Mouse (Mus musculus) CH12.LX (cell line): Measurements from ENCODE around the gene Plekhg3. TPM values are rescaled to one million over a fixed set of nuclear protein-coding genes. Genes with fewer than 3 reads are reported as not detected.

Experiments
- DNase-seq: peaks from one replicate; pipeline ENCODE4 v3.0.0-alpha.2; 2013; ENCODE audit errors: extremely low read depth
- H3K27ac ChIP-seq: 2 replicates; pipeline ENCODE4 v1.5.1; 2012; ENCODE audit warnings: low read depth, mild to moderate bottlenecking, control low read depth, moderate library complexity; ENCODE audit not compliant: insufficient read depth
- H3K27me3 ChIP-seq: replicated peaks from 2 replicates; pipeline ENCODE3; 2012; ENCODE audit warnings: inconsistent platforms
- H3K36me3 ChIP-seq, 2 experiments: replicated peaks in 1 of 2; 2 replicates each; pipeline versions ENCODE3 to v1.6.1; 2012; ENCODE audit warnings: inconsistent platforms in 1 of 2, low read length in 1 of 2, mild to moderate bottlenecking in 1 of 2, mixed read lengths in 1 of 2, moderate library complexity in 1 of 2; ENCODE audit not compliant: control insufficient read depth in 1 of 2, insufficient read depth in 1 of 2
- H3K4me1 ChIP-seq, 2 experiments: 2 replicates each; pipeline ENCODE4 v1.6.1; 2012; ENCODE audit warnings: inconsistent platforms in 1 of 2, moderate library complexity in 1 of 2; ENCODE audit not compliant: insufficient read depth in 2 of 2, control insufficient read depth in 1 of 2
- H3K4me2 ChIP-seq: 2 replicates; pipeline ENCODE4 v1.6.1; 2012; ENCODE audit warnings: low read depth, mild to moderate bottlenecking, control low read depth; ENCODE audit not compliant: poor library complexity, insufficient read depth, severe bottlenecking
- H3K4me3 ChIP-seq, 3 experiments: fragments of 150-350 bp in 1 of 3; sonication (generic) in 1 of 3; replicated peaks in 1 of 3; 2 replicates each; pipeline versions ENCODE3 to v1.5.1; 2011 to 2012; ENCODE audit warnings: low read depth in 2 of 3, low read length in 2 of 3, mild to moderate bottlenecking in 2 of 3, moderate library complexity in 2 of 3, control low read depth in 1 of 3, improper control_type of control experiment in 1 of 3, inconsistent platforms in 1 of 3, mixed read lengths in 1 of 3; ENCODE audit not compliant: poor library complexity in 1 of 3
- H3K79me2 ChIP-seq: replicated peaks from 2 replicates; pipeline ENCODE4 v1.6.1; 2012; ENCODE audit warnings: mild to moderate bottlenecking, moderate library complexity; ENCODE audit not compliant: control insufficient read depth, poor library complexity, insufficient read depth, severe bottlenecking; ENCODE audit errors: extremely low read depth
- H3K9ac ChIP-seq: 2 replicates; pipeline ENCODE4 v1.6.1; 2012; ENCODE audit warnings: low read depth, mild to moderate bottlenecking, control low read depth, moderate library complexity; ENCODE audit not compliant: insufficient read depth
- H3K9me3 ChIP-seq: replicated peaks from 2 replicates; pipeline ENCODE3; 2012; ENCODE audit warnings: low read length, inconsistent platforms, mixed read lengths
- CHD2 ChIP-seq: IDR thresholded peaks from 2 replicates; pipeline ENCODE4 v1.6.1; 2011; ENCODE audit warnings: low read length, improper control_type of control experiment
- CTCF ChIP-seq, 2 experiments: IDR thresholded peaks in 1 of 2; conservative IDR thresholded peaks in 1 of 2; 2 replicates each; pipeline ENCODE4 v1.5.1; 2011 to 2012; ENCODE audit warnings: low read depth in 2 of 2, low read length in 2 of 2, improper control_type of control experiment in 1 of 2, inconsistent platforms in 1 of 2, mild to moderate bottlenecking in 1 of 2, moderate library complexity in 1 of 2
- GABPA ChIP-seq: IDR thresholded peaks from 2 replicates; pipeline ENCODE4 v1.6.1; 2012; ENCODE audit warnings: low read depth, low read length, improper control_type of control experiment, inconsistent platforms; ENCODE audit not compliant: insufficient replicate concordance
- IRF4 ChIP-seq: IDR thresholded peaks from 2 replicates; pipeline ENCODE4 v1.6.1; 2014; ENCODE audit warnings: low read depth, mild to moderate bottlenecking, inconsistent platforms, low read length, improper control_type of control experiment
- JUN ChIP-seq: IDR thresholded peaks from 2 replicates; pipeline ENCODE4 v1.6.1; 2011; ENCODE audit warnings: low read depth, mild to moderate bottlenecking, low read length, improper control_type of control experiment, moderate library complexity; ENCODE audit not compliant: insufficient read depth
- JUND ChIP-seq: conservative IDR thresholded peaks from 2 replicates; pipeline ENCODE4 v1.6.1; 2011; ENCODE audit warnings: low read depth, low read length, improper control_type of control experiment
- MAFK ChIP-seq: IDR thresholded peaks from 2 replicates; pipeline ENCODE4 v1.6.1; 2011; ENCODE audit warnings: low read length, improper control_type of control experiment; ENCODE audit not compliant: insufficient replicate concordance
- NRF1 ChIP-seq: IDR thresholded peaks from 2 replicates; pipeline ENCODE4 v1.6.1; 2014; ENCODE audit warnings: low read depth, mild to moderate bottlenecking, inconsistent platforms, low read length, improper control_type of control experiment, moderate library complexity
- SMC3 ChIP-seq: IDR thresholded peaks from 2 replicates; pipeline ENCODE4 v1.6.1; 2011; ENCODE audit warnings: low read depth, low read length, improper control_type of control experiment
- ZNF384 ChIP-seq: IDR thresholded peaks from 2 replicates; pipeline ENCODE4 v1.6.1; 2012; ENCODE audit warnings: low read depth, low read length, improper control_type of control experiment, inconsistent platforms
- dilution Hi-C: fragments of 300-500 bp; cut with MboI; formaldehyde crosslinking; loops from 2 replicates; pipeline ENCODE4 v1.14.3; 2020; ENCODE audit warnings: low sequenced_read_pairs; ENCODE audit not compliant: extremely low pct_unique_long_range_greater_than_20kb, extremely low pct_ligation_motif_present
- in situ Hi-C: fragments of 300-500 bp; cut with MboI; formaldehyde crosslinking; loops from 3 replicates; pipeline ENCODE4 v1.14.3; 2019; ENCODE audit warnings: low sequenced_read_pairs, low pct_ligation_motif_present, low pct_unique_long_range_greater_than_20kb, mixed read lengths
- polyA plus RNA-seq: library from polyadenylated mRNA; unstranded; fragments of >175 nt; gene quantifications from 2 replicates; pipeline ENCODE4 v1.2.1, GENCODE M21; 2012; ENCODE audit warnings: low read depth; ENCODE audit not compliant: insufficient read length
- total RNA-seq, 2 experiments: library from RNA; depleted of rRNA; stranded (reverse); fragments of 300-350 nt in 1 of 2; fragments of >200 nt in 1 of 2; gene quantifications; 2 replicates each; pipeline ENCODE4 v1.2.3; 2012 to 2014

Plekhg3 gene
- total and polyA plus RNA-seq, 3 experiments: 0.04 to 6.1 (median 0.27) TPM

DNA sequence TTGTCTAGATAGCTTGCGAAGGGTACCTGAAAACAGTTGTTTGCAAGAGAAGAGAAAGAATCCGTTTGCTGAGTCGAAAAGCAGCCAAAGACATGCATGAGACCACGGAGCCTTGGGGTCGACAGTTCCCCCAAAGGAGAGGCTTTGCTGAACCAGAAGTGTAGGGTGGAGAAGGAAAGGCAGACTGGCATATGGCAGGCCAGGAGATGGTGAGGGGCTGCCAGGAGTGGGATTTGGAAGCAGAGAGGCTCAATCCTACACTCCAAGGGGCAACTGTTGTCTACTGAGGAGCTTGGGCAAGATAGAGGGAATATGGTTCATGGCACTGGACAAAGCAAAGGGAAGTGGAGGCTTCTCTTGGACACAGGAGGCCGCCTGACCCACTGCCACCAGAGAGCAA lies 62.6 kb downstream of the Plekhg3 start:
- peaks cover 54% of the 10 kb centered on the region for H3K27me3 ChIP-seq
- H3K4me2 ChIP-seq: no peak overlapping the region
- no peak overlapping the region for H3K4me3 ChIP-seq
- TF ChIP-seq GABPA (no peak), ZNF384 (no peak), IRF4 (no peak), CHD2 (no peak), NRF1 (no peak)
- dilution Hi-C loops (no loop called here), in situ Hi-C loops (loop anchor here (5.0 to 10.0 kb wide), 2 partner anchors 96 to 228 kb away; partner anchors contain the start of gene Zbtb25)
- H3K9ac ChIP-seq: no peak overlapping the region
- H3K27ac ChIP-seq: no peak overlapping the region
- no peaks in the 10 kb centered on the region for H3K79me2 ChIP-seq
- H3K9me3 ChIP-seq: no peaks in the 10 kb centered on the region
- H3K4me1 ChIP-seq: peaks cover 12% of the 10 kb centered on the region in 2 experiments
- no peak for DNase-seq
- no peaks in the 10 kb centered on the region for H3K36me3 ChIP-seq

DNA sequence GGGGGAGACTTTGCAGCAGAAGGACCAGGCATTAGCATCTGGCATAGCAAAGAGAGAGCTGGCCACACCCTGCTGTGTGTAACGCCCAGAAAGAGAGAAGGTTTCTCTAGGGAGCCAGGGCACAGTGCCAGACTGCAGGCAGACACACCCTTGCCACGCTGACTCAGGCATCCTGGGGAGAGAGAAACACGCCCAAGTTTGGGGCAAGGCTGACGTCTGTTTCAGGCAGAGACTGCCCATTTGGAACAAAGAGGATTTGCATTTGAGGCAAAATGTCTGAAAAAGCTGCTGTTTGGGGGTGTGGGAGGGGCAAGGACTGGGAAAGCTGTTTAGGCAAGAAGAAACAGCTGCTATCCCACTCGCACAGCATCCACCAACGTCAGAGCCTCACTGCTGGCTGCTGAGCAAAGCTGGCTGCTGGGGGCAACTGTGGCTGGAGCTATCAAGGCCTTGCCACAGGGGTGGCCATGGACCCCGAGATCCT lies 63.2 kb downstream of the Plekhg3 start:
- no peak overlapping the region for H3K27ac ChIP-seq
- no peaks in the 10 kb centered on the region for H3K9me3 ChIP-seq
- peaks cover 48% of the 10 kb centered on the region for H3K27me3 ChIP-seq
- peaks cover 12% of the 10 kb centered on the region in 2 experiments for H3K4me1 ChIP-seq
- no peak overlapping the region for H3K4me3 ChIP-seq
- peak; percentile 53 for DNase-seq
- no peaks in the 10 kb centered on the region for H3K79me2 ChIP-seq
- TF ChIP-seq IRF4: no peak
- 0 out of 2 replicates have a peak, but pooled peaks have one; percentile 22 for TF ChIP-seq MAFK
- TF ChIP-seq, all 38 proteins: peak for 1
- dilution Hi-C loops: no loop called here
- in situ Hi-C loops: loop anchor here (5.0 to 10.0 kb wide), 2 partner anchors 97 to 229 kb away; partner anchors contain the start of gene Zbtb25
- Histone ChIP-seq H3K4me2 (no peak overlapping the region), H3K36me3 (no peaks in the 10 kb centered on the region), H3K9ac (no peak overlapping the region)

DNA sequence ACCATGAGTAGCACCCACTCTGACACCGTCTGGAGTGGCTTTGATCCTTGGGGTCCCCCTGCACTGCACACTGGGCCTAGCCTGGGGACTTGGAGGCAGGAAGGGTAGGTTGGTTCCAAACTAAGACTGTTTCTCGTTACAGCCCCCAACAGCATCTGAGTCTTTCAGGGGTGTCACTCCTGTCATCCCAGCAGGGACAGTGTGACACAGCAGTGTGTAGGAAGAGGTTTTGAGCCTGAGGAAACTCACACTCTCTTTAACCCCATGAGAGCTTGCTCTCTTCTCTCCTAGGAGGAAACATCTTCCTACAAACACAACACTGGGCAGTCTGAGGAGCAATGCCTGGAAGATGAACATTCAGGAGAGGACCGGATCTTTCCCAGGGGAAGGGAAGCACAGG lies 63.9 kb downstream of the Plekhg3 start:
- Histone ChIP-seq H3K4me3 (no peak overlapping the region), H3K9me3 (no peaks in the 10 kb centered on the region), H3K4me2 (no peak overlapping the region), H3K27me3 (peaks cover 42% of the 10 kb centered on the region), H3K36me3 (no peaks in the 10 kb centered on the region), H3K27ac (no peak overlapping the region), H3K4me1 (peaks cover 12% of the 10 kb centered on the region in 2 experiments), H3K79me2 (no peaks in the 10 kb centered on the region), H3K9ac (no peak overlapping the region)
- in situ Hi-C loops: loop anchor here (5.0 to 10.0 kb wide), 2 partner anchors 97 to 230 kb away; partner anchors contain the start of gene Zbtb25
- DNase-seq: no peak
- no peak for TF ChIP-seq JUN
- no peak for TF ChIP-seq SMC3
- TF ChIP-seq CHD2: no peak
- TF ChIP-seq CTCF (conservative IDR thresholded peaks at IDR 0.05 in 1 of 2, IDR thresholded peaks at IDR 0.05 in 1 of 2; ENCODE audit: low read depth in 2 of 2, low read length in 2 of 2): no peak
- no peak for TF ChIP-seq JUND
- dilution Hi-C loops: no loop called here
